Mouse (Mus musculus): Measurements from ENCODE around the gene 4931409K22Rik. TPM values are rescaled to one million over a fixed set of nuclear protein-coding genes. Genes with fewer than 3 reads are reported as not detected.

Gene 4931409K22Rik
- not detected in 2 replicates for polyA plus RNA-seq (2012; rRNA removed; ENCODE audit: low replicate concordance)

DNA sequence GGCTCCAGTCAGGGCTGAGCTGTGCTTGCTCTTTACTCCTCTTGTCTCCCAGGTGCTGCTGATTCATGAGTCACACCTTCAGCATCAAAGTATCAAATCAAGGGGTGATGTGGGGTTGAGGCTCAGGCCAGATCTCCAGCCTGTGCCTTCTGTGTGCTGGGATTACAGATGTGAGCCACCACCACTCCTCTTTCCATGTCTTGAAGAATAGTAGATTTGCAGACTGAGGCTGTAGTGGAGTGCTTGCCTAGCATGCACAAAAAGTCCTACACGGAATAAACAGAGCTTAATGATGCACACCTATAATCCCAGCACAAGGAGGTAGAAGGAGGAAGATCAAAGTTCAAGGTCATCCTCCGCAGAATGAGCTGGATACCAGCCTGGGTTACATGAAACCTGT is at the start of gene 4931409K22Rik:
Gene 4931409K22Rik (minus strand): TSS at position 101 of the 400 bp plus-strand sequence.

DNA sequence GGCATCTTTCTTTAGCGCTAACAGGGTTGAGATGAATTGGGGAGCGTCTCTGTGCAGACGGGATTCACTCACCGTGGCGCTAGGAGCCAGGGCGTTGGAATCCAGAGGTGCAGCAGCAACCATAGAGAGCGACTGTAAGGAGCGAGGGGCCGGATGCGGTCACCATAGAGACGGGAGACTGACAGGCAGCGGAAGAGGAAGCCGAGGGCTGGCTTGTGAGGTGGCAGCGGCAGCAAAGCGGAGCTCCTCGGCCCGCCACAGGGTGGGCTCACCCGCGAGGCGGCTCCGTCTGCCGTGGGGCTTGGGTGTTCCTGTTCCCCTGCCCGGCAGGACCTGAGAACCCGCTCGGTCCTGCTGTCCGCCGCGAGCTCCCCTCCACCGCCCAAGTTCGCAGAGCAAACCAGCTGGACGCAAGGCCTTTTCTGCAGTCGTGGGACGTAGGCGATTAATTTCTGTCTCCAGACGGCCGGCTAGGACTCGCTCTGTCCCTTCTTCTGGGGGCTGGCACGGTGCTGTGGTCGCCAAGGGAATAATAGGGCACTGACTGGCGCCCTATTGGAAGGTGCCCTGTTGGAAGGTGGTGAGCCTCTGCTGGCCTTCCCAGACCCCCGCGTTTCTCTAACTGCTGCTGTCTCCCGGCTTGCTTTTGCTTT is 30.1 kb upstream of the 4931409K22Rik start, which contains the start of gene Chpf2:
Gene Chpf2 (plus strand): TSS at position 195 of the 653 bp plus-strand sequence.

GRCm38 (mm10) chr5:24577183-24577929 is 20.7 kb upstream of the 4931409K22Rik start, which contains the start of gene Abcf2:
Gene Abcf2 (minus strand): TSS chr5:24577467.

DNA sequence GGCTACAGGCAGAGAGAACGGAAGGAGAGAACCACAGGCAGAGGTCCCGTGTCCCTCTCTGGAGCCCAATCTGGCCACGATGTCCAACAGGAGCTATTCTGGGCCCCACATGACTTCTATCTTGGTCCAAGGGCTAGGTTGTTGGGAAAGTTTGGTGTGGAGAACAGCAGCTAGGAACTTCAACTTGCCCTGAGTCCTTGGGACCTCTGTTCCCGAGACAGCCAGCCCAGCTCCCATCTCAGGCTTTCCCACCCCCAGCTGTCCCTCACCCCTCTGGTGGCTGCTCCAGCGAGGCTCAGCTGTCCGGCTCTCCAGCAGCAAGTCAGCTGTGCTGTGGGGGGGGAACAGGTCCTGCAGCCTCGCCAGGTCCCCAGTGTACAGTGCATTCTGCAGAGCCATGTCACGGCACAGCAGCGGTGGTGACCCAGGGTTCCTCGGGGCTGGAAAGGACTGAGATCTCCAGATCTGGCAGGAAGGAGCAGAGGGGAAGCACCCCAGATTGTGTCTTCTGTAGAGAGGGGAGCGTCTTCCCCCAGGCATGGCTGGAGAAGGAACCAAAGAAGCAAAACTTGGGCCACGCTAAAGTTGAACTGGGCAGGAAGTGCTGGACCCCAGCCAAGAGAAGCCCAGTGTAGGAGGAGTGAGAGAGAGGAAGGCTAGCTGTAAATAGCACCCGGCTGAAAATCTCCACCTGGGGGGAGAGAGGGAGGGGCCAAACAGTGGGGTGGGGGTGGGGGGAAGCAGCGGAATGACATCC is 16.0 kb downstream of the 4931409K22Rik start, which contains the start of gene Asb10:
Gene Asb10 (minus strand): TSS at position 592 of the 757 bp plus-strand sequence.

DNA sequence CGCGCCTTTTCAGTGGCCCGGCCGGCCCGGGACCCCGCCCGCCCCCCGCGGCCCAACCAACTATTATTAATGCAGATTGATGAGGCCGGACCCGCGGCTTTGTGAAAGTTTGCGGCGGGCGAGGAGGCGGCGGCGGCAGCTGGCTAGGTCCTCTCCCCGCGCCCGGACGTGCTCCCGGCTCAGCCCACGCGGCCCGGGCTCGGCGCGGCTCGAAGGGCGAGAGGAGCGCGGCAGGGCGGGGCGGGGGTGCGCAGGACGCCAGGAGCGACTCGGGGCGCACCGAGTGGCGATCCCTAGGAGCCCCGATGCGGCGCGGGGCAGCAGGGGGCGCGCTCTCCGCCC is 29.7 kb downstream of the 4931409K22Rik start, which contains the start of gene Gbx1:
Gene Gbx1 (minus strand): TSS at position 314 of the 342 bp plus-strand sequence.

Other genes starting within 250 kb of the 4931409K22Rik start
- 28.0 and 30.1 TPM in 2 replicates for gene Kcnh2, start 205.2 kb downstream of the 4931409K22Rik start, polyA plus RNA-seq (2012; rRNA removed; ENCODE audit: low replicate concordance)
- 4.7 and 4.9 TPM in 2 replicates for gene Nos3, start 192.0 kb downstream of the 4931409K22Rik start, polyA plus RNA-seq (2012; rRNA removed; ENCODE audit: low replicate concordance)
- gene Atg9b, start 164.7 kb downstream of the 4931409K22Rik start, polyA plus RNA-seq (2012; rRNA removed; ENCODE audit: low replicate concordance), result 0.71 and 1.4 TPM in 2 replicates
- 85.8 and 114 TPM in 2 replicates for gene Abcb8, start 163.1 kb downstream of the 4931409K22Rik start, polyA plus RNA-seq (2012; rRNA removed; ENCODE audit: low replicate concordance)
- 1.3 and 1.6 TPM in 2 replicates for gene Asic3, start 143.4 kb downstream of the 4931409K22Rik start, polyA plus RNA-seq (2012; rRNA removed; ENCODE audit: low replicate concordance)
- 50.7 and 63.3 TPM in 2 replicates for gene Cdk5, start 133.3 kb downstream of the 4931409K22Rik start, polyA plus RNA-seq (2012; rRNA removed; ENCODE audit: low replicate concordance)
- 70.2 and 100 TPM in 2 replicates for gene Slc4a2, start 133.0 kb downstream of the 4931409K22Rik start, polyA plus RNA-seq (2012; rRNA removed; ENCODE audit: low replicate concordance)
- gene Fastk, start 111.5 kb downstream of the 4931409K22Rik start, polyA plus RNA-seq (2012; rRNA removed; ENCODE audit: low replicate concordance), result 318 and 383 TPM in 2 replicates
- gene Tmub1, start 109.0 kb downstream of the 4931409K22Rik start, polyA plus RNA-seq (2012; rRNA removed; ENCODE audit: low replicate concordance), result 110 and 188 TPM in 2 replicates
- 37.9 and 65.7 TPM in 2 replicates for gene Agap3, start 104.6 kb downstream of the 4931409K22Rik start, polyA plus RNA-seq (2012; rRNA removed; ENCODE audit: low replicate concordance)
- gene Gbx1, start 29.6 kb downstream of the 4931409K22Rik start, polyA plus RNA-seq (2012; rRNA removed; ENCODE audit: low replicate concordance), result not detected in 2 replicates
- 0.18 and 0.43 TPM in 2 replicates for gene Asb10, start 15.8 kb downstream of the 4931409K22Rik start, polyA plus RNA-seq (2012; rRNA removed; ENCODE audit: low replicate concordance)
- 34.5 and 40.4 TPM in 2 replicates for gene Abcf2, start 20.7 kb upstream of the 4931409K22Rik start, polyA plus RNA-seq (2012; rRNA removed; ENCODE audit: low replicate concordance)
- 19.2 and 29.3 TPM in 2 replicates for gene Chpf2, start 29.9 kb upstream of the 4931409K22Rik start, polyA plus RNA-seq (2012; rRNA removed; ENCODE audit: low replicate concordance)
- gene Smarcd3, start 67.6 kb upstream of the 4931409K22Rik start, polyA plus RNA-seq (2012; rRNA removed; ENCODE audit: low replicate concordance), result 18.3 and 24.5 TPM in 2 replicates
- 26.2 and 41.5 TPM in 2 replicates for gene Nub1, start 128.7 kb upstream of the 4931409K22Rik start, polyA plus RNA-seq (2012; rRNA removed; ENCODE audit: low replicate concordance)
- 1.6 and 2.6 TPM in 2 replicates for gene Wdr86, start 173.9 kb upstream of the 4931409K22Rik start, polyA plus RNA-seq (2012; rRNA removed; ENCODE audit: low replicate concordance)
- gene Crygn, start 201.2 kb upstream of the 4931409K22Rik start, polyA plus RNA-seq (2012; rRNA removed; ENCODE audit: low replicate concordance), result 0.20 and 0.98 TPM in 2 replicates

Measured in duodenum, adult 2 months (tissue).